Comparison of ENCODE assay signal across 28 mouse cellular contexts in the genomic region with DNA sequence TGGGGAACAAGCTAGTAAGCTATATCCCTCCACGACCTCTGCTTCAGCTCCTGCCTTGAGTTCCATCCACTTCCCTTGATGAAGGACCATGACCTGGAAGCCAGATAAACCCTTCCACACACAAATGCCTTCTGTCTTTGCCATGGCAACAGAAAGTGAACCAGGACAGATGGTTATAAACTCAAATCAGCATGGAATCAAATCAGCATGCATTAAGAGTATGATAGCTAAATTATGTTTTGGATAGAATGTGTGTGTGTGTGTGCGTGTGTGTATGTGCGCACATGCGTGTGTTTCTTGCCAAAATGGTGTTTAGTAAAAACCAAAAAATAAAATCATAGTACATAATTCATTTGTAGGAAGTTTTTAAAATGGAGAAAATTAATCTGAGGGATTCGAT.
"Had no signal": no experiment of that assay in that cellular context is flagged by ENCODE, and none has a peak within 500 bp of the region (broad histone marks: within the 10 kb centered on the region; RNA-seq: fewer than 3 reads in every experiment).

No protein-coding gene starts in this region.

- H3K36me3 ChIP-seq: heart, embryonic 10.5 days; heart, embryonic 12.5 days; hindbrain, embryonic 10.5 days; hindbrain, embryonic 12.5 days; hindbrain, embryonic 15.5 days; intestine, embryonic 15.5 days; limb, embryonic 10.5 days; limb, embryonic 12.5 days; liver, embryonic 13.5 days; liver, embryonic 15.5 days had no signal

- H3K9me3 ChIP-seq: heart, embryonic 10.5 days; heart, embryonic 12.5 days; hindbrain, embryonic 10.5 days; hindbrain, embryonic 12.5 days; hindbrain, embryonic 15.5 days; intestine, embryonic 15.5 days; limb, embryonic 10.5 days; limb, embryonic 12.5 days; liver, embryonic 13.5 days; liver, embryonic 15.5 days had no signal

- H3K4me3 ChIP-seq: gastrocnemius, adult 2 months; heart, embryonic 10.5 days; heart, embryonic 12.5 days; hindbrain, embryonic 10.5 days; hindbrain, embryonic 12.5 days; hindbrain, embryonic 15.5 days; intestine, embryonic 15.5 days; layer of hippocampus, adult 2 months; left cerebral cortex, adult 2 months; limb, embryonic 10.5 days; limb, embryonic 12.5 days; liver, embryonic 13.5 days; liver, embryonic 15.5 days had no signal

- H3K27ac ChIP-seq: gastrocnemius, adult 2 months; heart, embryonic 10.5 days; hindbrain, embryonic 10.5 days; hindbrain, embryonic 12.5 days; hindbrain, embryonic 15.5 days; intestine, embryonic 15.5 days; layer of hippocampus, adult 2 months; left cerebral cortex, adult 2 months; limb, embryonic 10.5 days; limb, embryonic 12.5 days; liver, embryonic 13.5 days; liver, embryonic 15.5 days had no signal

- ATAC-seq: inflammation-experienced regulatory T-cells, adult 6 months; intestine, embryonic 15.5 days; intestine, postnatal 0 days; liver, postnatal 0 days had no signal

- H3K4me2 ChIP-seq: heart, embryonic 12.5 days; hindbrain, embryonic 12.5 days; hindbrain, embryonic 15.5 days; intestine, embryonic 15.5 days; limb, embryonic 12.5 days; liver, embryonic 11.5 days; liver, embryonic 13.5 days; liver, embryonic 15.5 days had no signal

- H3K27me3 ChIP-seq: heart, embryonic 12.5 days; hindbrain, embryonic 12.5 days; hindbrain, embryonic 15.5 days; intestine, embryonic 15.5 days; limb, embryonic 12.5 days; liver, embryonic 13.5 days; liver, embryonic 15.5 days had no signal

- H3K9ac ChIP-seq: heart, embryonic 12.5 days; hindbrain, embryonic 12.5 days; hindbrain, embryonic 15.5 days; intestine, embryonic 15.5 days; limb, embryonic 12.5 days; liver, embryonic 13.5 days; liver, embryonic 15.5 days; liver, postnatal 0 days had no signal

- H3K4me1 ChIP-seq: hindbrain, embryonic 10.5 days; hindbrain, embryonic 12.5 days; hindbrain, embryonic 15.5 days; intestine, embryonic 15.5 days; liver, embryonic 13.5 days; liver, embryonic 15.5 days had no signal

- DNase-seq: gastrocnemius, adult 2 months; gastrocnemius, postnatal 10 days; gastrocnemius, postnatal 25 days; heart, adult 18-20 months; heart, postnatal 10 days; heart, postnatal 4 days; kidney, adult 18-20 months; kidney, adult 8-10 months; kidney, postnatal 10 days; kidney, postnatal 25 days; kidney, postnatal 4 days; liver; liver, embryonic 13.5 days; liver, postnatal 0 days had no signal
